Mouse (Mus musculus): ENCODE results near the gene Hnrnpf. TPM values are rescaled to one million over a fixed set of nuclear protein-coding genes. Genes with fewer than 3 reads are reported as not detected.

Hnrnpf gene
- total and polyA plus RNA-seq, 3 experiments: 598 to 1,196 (median 790) TPM

DNA sequence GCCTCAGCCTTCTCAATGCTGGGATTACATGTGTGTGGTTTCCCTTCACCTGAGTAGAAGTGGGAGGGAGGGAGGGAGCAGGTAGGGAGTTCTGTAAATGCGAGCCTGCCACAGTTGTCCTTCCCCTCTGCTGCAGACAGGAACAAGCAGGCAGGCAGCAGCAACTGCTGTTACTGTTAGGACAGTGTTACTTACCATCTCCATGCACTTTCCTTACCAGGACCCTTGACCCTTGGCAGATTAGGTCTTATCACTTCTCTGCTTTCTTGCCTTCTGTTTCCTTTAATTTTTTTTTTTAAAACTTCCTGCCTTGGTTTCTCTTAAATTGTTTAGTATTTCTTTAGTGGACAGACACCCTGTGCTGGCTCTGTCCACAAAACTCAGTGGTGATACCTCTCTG is 12.1 kb upstream of the Hnrnpf start:
- Histone ChIP-seq H3K4me1 (ENCODE audit: control insufficient read depth in 1 of 2, insufficient read depth in 2 of 2) (peaks cover 0 to 30% of the 10 kb centered on the region in 2 experiments; a peak in 3 of 4 replicates), H3K9me3 (replicated peaks; ENCODE audit: low read length) (no peaks in the 10 kb centered on the region), H3K79me2 (replicated peaks; ENCODE audit: control insufficient read depth, extremely low read depth, insufficient read depth, poor library complexity, severe bottlenecking) (no peaks in the 10 kb centered on the region), H3K27me3 (replicated peaks) (no peaks in the 10 kb centered on the region), H3K27ac (ENCODE audit: insufficient read depth, low read depth) (no peak overlapping the region), H3K4me2 (ENCODE audit: insufficient read depth, low read depth, poor library complexity, severe bottlenecking) (no peak overlapping the region), H3K4me3 (replicated peaks in 1 of 3; ENCODE audit: low read depth in 2 of 3, low read length in 2 of 3, poor library complexity in 1 of 3) (no peak overlapping the region), H3K9ac (ENCODE audit: insufficient read depth, low read depth) (no peak overlapping the region), H3K36me3 (replicated peaks in 1 of 2; ENCODE audit: control insufficient read depth in 1 of 2, insufficient read depth in 1 of 2, low read length in 1 of 2) (peaks cover 0 to 6% of the 10 kb centered on the region in 2 experiments)
- no peak for DNase-seq (ENCODE audit: extremely low read depth)
- dilution Hi-C loops (cut with MboI; ENCODE audit: extremely low pct_ligation_motif_present, extremely low pct_unique_long_range_greater_than_20kb, low sequenced_read_pairs) (no loop called here), in situ Hi-C loops (cut with MboI; ENCODE audit: low pct_ligation_motif_present, low pct_unique_long_range_greater_than_20kb, low sequenced_read_pairs) (no loop called here)
- no peak for TF ChIP-seq E2F4 (IDR thresholded peaks at IDR 0.05; ENCODE audit: insufficient replicate concordance, low read depth, low read length)
- no peak for TF ChIP-seq POLR2AphosphoS2 (IDR thresholded peaks at IDR 0.05; ENCODE audit: low read depth, low read length)
- TF ChIP-seq RAD21 (IDR thresholded peaks at IDR 0.05; ENCODE audit: low read depth, low read length): no peak
- TF ChIP-seq RCOR1 (conservative IDR thresholded peaks at IDR 0.05; ENCODE audit: low read depth, low read length): no peak
- TF ChIP-seq MYC (IDR thresholded peaks at IDR 0.05; ENCODE audit: low read depth, low read length): no peak
- no peak for TF ChIP-seq TBP (conservative IDR thresholded peaks at IDR 0.05; ENCODE audit: low read depth, low read length)
- no peak for TF ChIP-seq HCFC1 (IDR thresholded peaks at IDR 0.05; ENCODE audit: low read depth, low read length)
- TF ChIP-seq KAT2A (IDR thresholded peaks at IDR 0.05; ENCODE audit: insufficient replicate concordance, low read length): no peak
- TF ChIP-seq ELF1 (IDR thresholded peaks at IDR 0.05; ENCODE audit: low read depth, low read length): no peak
- no peak for TF ChIP-seq TCF12 (IDR thresholded peaks at IDR 0.05; ENCODE audit: low read depth, low read length)
- TF ChIP-seq ZKSCAN1 (IDR thresholded peaks at IDR 0.05; ENCODE audit: borderline replicate concordance, low read depth, low read length): no peak
- TF ChIP-seq ZNF384 (IDR thresholded peaks at IDR 0.05; ENCODE audit: low read depth, low read length): no peak
- TF ChIP-seq JUN (IDR thresholded peaks at IDR 0.05; ENCODE audit: insufficient read depth, low read depth, low read length): no peak
- TF ChIP-seq PAX5 (IDR thresholded peaks at IDR 0.05; ENCODE audit: low read length): no peak
- TF ChIP-seq USF1 (IDR thresholded peaks at IDR 0.05; ENCODE audit: low read depth, low read length): no peak

- TF ChIP-seq HCFC1 (IDR thresholded peaks at IDR 0.05; ENCODE audit: low read depth, low read length) (no peak), CHD1 (IDR thresholded peaks at IDR 0.05; ENCODE audit: low read depth, low read length) (no peak), RCOR1 (conservative IDR thresholded peaks at IDR 0.05; ENCODE audit: low read depth, low read length) (no peak), POLR2A (IDR thresholded peaks at IDR 0.05; ENCODE audit: low read depth, low read length) (no peak), NELFE (IDR thresholded peaks at IDR 0.05; ENCODE audit: low read depth, low read length) (no peak), EP300 (IDR thresholded peaks at IDR 0.05; ENCODE audit: low read length) (no peak), MAFK (IDR thresholded peaks at IDR 0.05; ENCODE audit: insufficient replicate concordance, low read length) (no peak), PAX5 (IDR thresholded peaks at IDR 0.05; ENCODE audit: low read length) (no peak), TCF12 (IDR thresholded peaks at IDR 0.05; ENCODE audit: low read depth, low read length) (no peak), E2F4 (IDR thresholded peaks at IDR 0.05; ENCODE audit: insufficient replicate concordance, low read depth, low read length) (no peak), MAX (IDR thresholded peaks at IDR 0.05; ENCODE audit: low read length) (no peak), ZMIZ1 (IDR thresholded peaks at IDR 0.05; ENCODE audit: low read depth, low read length) (no peak), ETS1 (conservative IDR thresholded peaks at IDR 0.05; ENCODE audit: low read depth, low read length) (no peak), MEF2A (IDR thresholded peaks at IDR 0.05; ENCODE audit: borderline replicate concordance, low read depth, low read length) (no peak), CTCF (conservative IDR thresholded peaks at IDR 0.05 in 1 of 2, IDR thresholded peaks at IDR 0.05 in 1 of 2; ENCODE audit: low read depth in 2 of 2, low read length in 2 of 2) (no peak), BHLHE40 (IDR thresholded peaks at IDR 0.05; ENCODE audit: low read depth, low read length) (no peak), ELF1 (IDR thresholded peaks at IDR 0.05; ENCODE audit: low read depth, low read length) (no peak), NRF1 (IDR thresholded peaks at IDR 0.05; ENCODE audit: low read depth, low read length) (no peak)
- Histone ChIP-seq H3K79me2 (replicated peaks; ENCODE audit: control insufficient read depth, extremely low read depth, insufficient read depth, poor library complexity, severe bottlenecking) (no peaks in the 10 kb centered on the region), H3K4me2 (ENCODE audit: insufficient read depth, low read depth, poor library complexity, severe bottlenecking) (no peak overlapping the region), H3K36me3 (replicated peaks in 1 of 2; ENCODE audit: control insufficient read depth in 1 of 2, insufficient read depth in 1 of 2, low read length in 1 of 2) (peaks cover 0 to 6% of the 10 kb centered on the region in 2 experiments), H3K9ac (ENCODE audit: insufficient read depth, low read depth) (no peak overlapping the region), H3K4me3 (replicated peaks in 1 of 3; ENCODE audit: low read depth in 2 of 3, low read length in 2 of 3, poor library complexity in 1 of 3) (no peak overlapping the region), H3K27ac (ENCODE audit: insufficient read depth, low read depth) (no peak overlapping the region), H3K27me3 (replicated peaks) (no peaks in the 10 kb centered on the region), H3K4me1 (ENCODE audit: control insufficient read depth in 1 of 2, insufficient read depth in 2 of 2) (peaks cover 0 to 30% of the 10 kb centered on the region in 2 experiments; a peak in 3 of 4 replicates), H3K9me3 (replicated peaks; ENCODE audit: low read length) (no peaks in the 10 kb centered on the region)
- in situ Hi-C loops (cut with MboI; ENCODE audit: low pct_ligation_motif_present, low pct_unique_long_range_greater_than_20kb, low sequenced_read_pairs) (no loop called here), dilution Hi-C loops (cut with MboI; ENCODE audit: extremely low pct_ligation_motif_present, extremely low pct_unique_long_range_greater_than_20kb, low sequenced_read_pairs) (no loop called here)
- DNase-seq (ENCODE audit: extremely low read depth): no peak
Observed at GRCm38 (mm10) chr6:117888642-117889096, 11.5 kb upstream of the Hnrnpf start.

Data from CH12.LX (cell line).